Mouse (Mus musculus) ES-E14 (cell line): ENCODE data around the gene Ada. TPM values are rescaled to one million over a fixed set of nuclear protein-coding genes. Genes with fewer than 3 reads are reported as not detected.
"Not testable (repeated sequence)": the region's sequence is repeated elsewhere in the genome, so short reads cannot be mapped to it uniquely, and the experiment has no call there.

Experiments
- DNase-seq: peaks from one replicate; pipeline ENCODE4 v3.0.0-alpha.2; 2013; ENCODE audit warnings: low read depth, low spot score
- H3K27ac ChIP-seq: 2 replicates; pipeline ENCODE4 v1.5.1; 2012; ENCODE audit warnings: low read depth, mild to moderate bottlenecking, low read length, moderate library complexity, mixed read lengths; ENCODE audit not compliant: poor library complexity, insufficient read depth, severe bottlenecking
- H3K36me3 ChIP-seq: 2 replicates; pipeline ENCODE4 v1.6.1; 2012; ENCODE audit warnings: mild to moderate bottlenecking, low read length, moderate library complexity, mixed read lengths; ENCODE audit not compliant: control insufficient read depth, poor library complexity, insufficient read depth, severe bottlenecking
- H3K4me1 ChIP-seq, 2 experiments: fragments of 150-350 bp in 1 of 2; sonication (generic) in 1 of 2; 2 replicates each; pipeline ENCODE4 v1.6.1; 2012; ENCODE audit warnings: low read length in 2 of 2, mild to moderate bottlenecking in 1 of 2, mixed read lengths in 1 of 2; ENCODE audit not compliant: control insufficient read depth in 2 of 2, insufficient read depth in 2 of 2, poor library complexity in 1 of 2
- H3K4me3 ChIP-seq, 2 experiments: fragments of 150-350 bp in 1 of 2; sonication (generic) in 1 of 2; 2 replicates each; pipeline ENCODE4 v1.5.1; 2012; ENCODE audit warnings: low read length in 2 of 2, low read depth in 1 of 2, mild to moderate bottlenecking in 1 of 2, mixed read lengths in 1 of 2; ENCODE audit not compliant: insufficient read depth in 1 of 2, poor library complexity in 1 of 2, severe bottlenecking in 1 of 2
- H3K9ac ChIP-seq: 2 replicates; pipeline ENCODE4 v1.6.1; 2012; ENCODE audit warnings: low read depth, mild to moderate bottlenecking, low read length, mixed read lengths; ENCODE audit not compliant: poor library complexity, insufficient read depth, severe bottlenecking
- H3K9me3 ChIP-seq: fragments of 150-350 bp; sonication (generic); 2 replicates; pipeline ENCODE4 v1.6.1; 2012; ENCODE audit warnings: low read depth, mild to moderate bottlenecking, low read length; ENCODE audit not compliant: control insufficient read depth, insufficient read depth
- CHD2 ChIP-seq: IDR thresholded peaks from 2 replicates; pipeline ENCODE4 v1.6.1; 2014; ENCODE audit warnings: mild to moderate bottlenecking, low read depth, low read length, inconsistent platforms
- HCFC1 ChIP-seq: IDR thresholded peaks from 2 replicates; pipeline ENCODE4 v1.6.1; 2012; ENCODE audit warnings: low read length, inconsistent platforms, borderline replicate concordance; ENCODE audit not compliant: insufficient read depth
- MAFK ChIP-seq: IDR thresholded peaks from 2 replicates; pipeline ENCODE4 v1.6.1; 2014; ENCODE audit warnings: mild to moderate bottlenecking, low read depth, low read length, inconsistent platforms; ENCODE audit not compliant: insufficient read depth
- ZC3H11A ChIP-seq: IDR thresholded peaks from 2 replicates; pipeline ENCODE4 v1.6.1; 2012; ENCODE audit warnings: low read depth, mild to moderate bottlenecking, inconsistent platforms, low read length, borderline replicate concordance
- ZNF384 ChIP-seq: IDR thresholded peaks from 2 replicates; pipeline ENCODE4 v1.6.1; 2012; ENCODE audit warnings: low read depth, low read length, inconsistent platforms
- in situ Hi-C, 2 experiments: fragments of 600-800 bp; cut with MboI; formaldehyde crosslinking; loops; one replicate each; pipeline ENCODE4 v1.15.1; 2025; ENCODE audit warnings: low sequenced_read_pairs in 2 of 2, inconsistent platforms in 1 of 2; ENCODE audit not compliant: unreplicated experiment in 2 of 2
- total RNA-seq: library from RNA; depleted of rRNA; stranded (reverse); fragments of 300-350 nt; gene quantifications from 2 replicates; pipeline ENCODE4 v1.2.3, GENCODE M21; 2012

The Ada gene
- total RNA-seq, 1 experiment = 13.7 TPM

- in situ Hi-C loops = no loop called here
- no peaks in the 10 kb centered on the region for H3K36me3 ChIP-seq
- no peak for DNase-seq
These were observed 60.3 kb downstream of the Ada start for GRCm38 (mm10) chr2:163689771-163690170.

GRCm38 (mm10) chr2:163688377-163688776 lies 61.7 kb downstream of the Ada start:
- H3K4me1 ChIP-seq, in situ Hi-C loops, H3K27ac ChIP-seq, H3K9ac ChIP-seq, DNase-seq, H3K36me3 ChIP-seq, H3K9me3 ChIP-seq, H3K4me3 ChIP-seq: not testable (repeated sequence)

More at GRCm38 (mm10) chr2:163689771-163690170, 60.3 kb downstream of the Ada start:
- Histone ChIP-seq H3K4me3 (no peak overlapping the region), H3K4me1 (no peaks in the 10 kb centered on the region; a peak in 1 of 4 replicates), H3K9me3 (no peaks in the 10 kb centered on the region), H3K27ac (no peak overlapping the region), H3K9ac (no peak overlapping the region)
- TF ChIP-seq ZNF384 (no peak), ZC3H11A (no peak), CHD2 (no peak), HCFC1 (no peak), MAFK (no peak)

GRCm38 (mm10) chr2:163686886-163687285 lies 63.2 kb downstream of the Ada start:
- DNase-seq = no peak
- Histone ChIP-seq H3K36me3 (no peaks in the 10 kb centered on the region), H3K9me3 (no peaks in the 10 kb centered on the region), H3K4me1 (no peaks in the 10 kb centered on the region; a peak in 1 of 4 replicates), H3K9ac (no peak overlapping the region), H3K27ac (no peak overlapping the region), H3K4me3 (no peak overlapping the region)
- in situ Hi-C loops = no loop called here
- TF ChIP-seq ZC3H11A = no peak
- TF ChIP-seq MAFK = no peak

GRCm38 (mm10) chr2:163686233-163686632 lies 63.8 kb downstream of the Ada start:
- H3K4me1 ChIP-seq = no peaks in the 10 kb centered on the region; a peak in 1 of 4 replicates
- in situ Hi-C loops = no loop called here

GRCm38 (mm10) chr2:163685761-163686200 lies 64.3 kb downstream of the Ada start:
- Histone ChIP-seq H3K4me3 (no peak overlapping the region), H3K27ac (no peak overlapping the region), H3K9me3 (no peaks in the 10 kb centered on the region), H3K9ac (no peak overlapping the region), H3K4me1 (no peaks in the 10 kb centered on the region; a peak in 1 of 4 replicates), H3K36me3 (no peaks in the 10 kb centered on the region)
- no peak for DNase-seq
- TF ChIP-seq CHD2 (no peak), ZC3H11A (no peak), HCFC1 (no peak), ZNF384 (no peak)
- in situ Hi-C loops = no loop called here

More at GRCm38 (mm10) chr2:163686233-163686632, 63.8 kb downstream of the Ada start:
- TF ChIP-seq MAFK (no peak), ZNF384 (no peak), ZC3H11A (no peak), HCFC1 (no peak), CHD2 (no peak)
- Histone ChIP-seq H3K9ac (no peak overlapping the region), H3K4me3 (no peak overlapping the region), H3K36me3 (no peaks in the 10 kb centered on the region), H3K9me3 (no peaks in the 10 kb centered on the region), H3K27ac (no peak overlapping the region)
- no peak for DNase-seq
